Mouse (Mus musculus): Measurements from ENCODE around the gene Asb4. TPM values are rescaled to one million over a fixed set of nuclear protein-coding genes. Genes with fewer than 3 reads are reported as not detected.
A peak's percentile ranks its signal among the peaks of the same experiment; 100 is the strongest.

The Asb4 gene
- total RNA-seq, 4 experiments from 2014 or later = 0.48 to 1.3 (median 0.56) TPM

DNA sequence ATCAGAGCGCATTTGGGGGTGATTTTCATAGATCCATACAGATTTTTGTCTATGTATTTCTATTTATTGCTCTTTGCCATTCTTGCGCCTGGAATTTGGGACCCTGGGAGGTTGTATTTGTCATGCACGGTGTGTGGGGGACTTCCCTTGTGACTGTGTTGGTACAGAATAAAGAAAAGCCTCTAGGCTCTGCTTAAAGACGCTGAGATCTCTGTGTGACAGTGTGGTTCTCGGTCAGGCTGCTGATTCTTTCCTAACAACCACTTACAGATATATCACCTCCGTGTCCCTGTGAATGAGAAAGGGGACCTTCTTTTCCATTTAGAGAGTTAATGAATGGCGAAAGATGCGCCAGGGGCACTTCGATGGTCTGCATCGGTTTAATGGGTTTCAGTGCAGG lies 7.8 kb downstream of the Asb4 start:
- no peak for DNase-seq (ENCODE audit: low spot score in 2 of 2)

DNA sequence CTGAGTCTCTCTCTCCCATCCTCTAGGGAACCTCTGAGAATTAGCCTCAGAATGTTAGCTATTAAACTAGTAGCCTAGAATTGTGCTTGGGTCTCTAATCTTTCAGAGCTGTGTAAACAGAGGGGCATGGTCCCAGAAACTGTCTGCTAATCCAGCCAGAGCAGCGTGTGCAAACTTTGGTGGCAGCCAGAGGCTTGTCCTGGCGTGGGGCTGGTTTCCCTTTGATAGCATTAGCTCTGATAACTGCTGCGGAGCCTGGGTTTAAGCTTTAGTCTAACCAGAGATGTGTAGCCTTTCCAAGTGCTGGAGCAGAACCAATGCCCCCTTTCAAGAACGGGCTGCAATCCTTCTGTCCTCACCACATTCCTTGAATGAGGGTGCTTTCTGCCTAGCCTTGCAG lies 11.8 kb downstream of the Asb4 start:
- DNase-seq (ENCODE audit: low spot score in 2 of 2) = no peak

DNA sequence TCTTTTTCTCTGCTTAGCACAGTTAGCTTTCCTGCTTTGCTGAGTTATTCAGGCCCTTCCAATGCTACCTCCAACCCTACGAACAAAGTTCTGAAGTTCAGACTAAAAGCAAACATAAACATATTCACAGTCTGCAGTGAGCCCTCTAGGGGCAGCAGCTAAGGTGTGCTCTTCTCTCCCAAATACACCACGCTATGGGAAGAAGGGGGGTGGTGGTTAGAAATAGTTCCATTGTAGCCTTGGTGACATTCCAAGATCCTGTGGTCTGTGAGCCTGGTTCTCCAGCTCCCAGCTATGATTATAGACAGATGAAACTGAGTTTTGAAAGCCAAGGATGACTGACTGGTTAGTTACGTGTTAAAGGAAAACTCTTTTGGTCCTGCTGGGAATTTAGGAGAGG lies 13.6 kb downstream of the Asb4 start:
- no peak for DNase-seq (ENCODE audit: low spot score in 2 of 2)

DNA sequence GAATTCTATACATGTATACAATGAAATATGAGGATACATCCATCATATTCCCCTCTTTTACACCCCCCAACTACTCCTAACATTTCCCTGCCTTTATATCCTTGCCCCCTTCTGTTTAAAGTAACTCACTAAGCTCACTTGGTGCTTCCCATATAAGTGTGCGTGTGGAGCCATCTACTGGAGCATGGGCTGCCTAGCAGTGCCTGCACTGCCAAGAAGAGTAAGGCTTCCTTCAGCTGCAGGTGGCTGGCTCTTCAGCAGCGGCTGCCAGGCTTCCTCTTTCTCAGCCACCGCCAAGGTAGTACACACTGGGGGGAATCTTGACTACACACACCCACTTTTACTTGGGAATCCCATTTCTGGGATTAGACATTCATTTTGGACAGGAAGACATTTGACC lies 18.2 kb downstream of the Asb4 start:
- peak in 1 of 2 experiments; percentile 43 for DNase-seq (ENCODE audit: low spot score in 2 of 2)

DNA sequence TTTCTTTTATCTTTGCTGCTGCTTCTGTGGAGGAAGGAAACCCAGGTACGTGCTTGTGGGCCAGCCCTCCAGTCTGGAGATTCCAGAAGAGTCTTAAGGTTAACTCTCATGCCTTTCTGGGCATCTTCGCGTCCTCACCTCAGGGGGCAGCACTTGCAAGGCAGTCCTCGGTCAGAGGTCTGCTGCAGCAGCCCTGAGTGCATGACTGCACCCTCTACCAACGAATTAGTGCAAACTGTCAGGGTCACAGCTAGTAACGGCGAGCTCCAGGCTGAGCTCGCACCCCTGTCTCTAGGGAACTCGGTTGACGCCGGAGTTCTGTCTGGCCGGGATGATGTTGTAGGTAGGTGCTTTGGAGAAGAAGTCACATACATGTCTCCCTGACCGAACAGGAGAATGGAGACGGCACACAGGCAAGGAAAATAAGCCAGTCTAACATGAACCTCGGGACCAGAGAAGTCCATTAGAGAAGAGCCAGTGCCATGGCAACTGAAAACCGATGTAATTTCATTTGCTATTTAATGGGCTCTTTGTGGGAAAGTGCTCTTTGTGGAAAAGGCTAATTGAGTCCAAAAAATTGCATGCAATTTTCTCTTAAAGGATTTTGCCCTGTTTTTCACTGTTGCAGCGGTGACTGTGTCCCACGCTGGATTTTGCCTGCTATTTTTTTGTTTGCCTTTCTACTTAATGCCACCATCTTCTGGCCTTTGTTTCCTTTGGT lies 20.1 kb downstream of the Asb4 start:
- DNase-seq (ENCODE audit: low spot score in 2 of 2) = no peak

DNA sequence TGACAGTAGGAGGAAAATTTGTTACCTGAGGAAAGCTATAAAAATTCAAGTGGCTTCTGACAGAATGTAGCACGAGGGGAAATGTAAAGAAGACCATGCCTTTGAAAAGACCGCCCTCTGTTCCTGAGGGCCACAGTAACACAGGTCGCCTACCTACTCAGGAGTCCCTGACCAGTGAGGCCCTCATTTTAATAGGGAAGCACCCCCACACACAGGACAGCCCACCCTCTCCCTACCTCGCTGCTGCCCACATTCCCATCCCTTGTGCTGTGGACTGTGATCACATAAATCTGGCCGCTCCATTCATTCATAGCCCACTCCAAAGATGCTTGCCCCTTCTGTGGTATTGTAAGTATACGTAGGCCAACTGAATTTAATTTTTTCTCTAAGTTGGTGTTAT lies 20.8 kb downstream of the Asb4 start:
- no peak for DNase-seq (ENCODE audit: low spot score in 2 of 2)

DNA sequence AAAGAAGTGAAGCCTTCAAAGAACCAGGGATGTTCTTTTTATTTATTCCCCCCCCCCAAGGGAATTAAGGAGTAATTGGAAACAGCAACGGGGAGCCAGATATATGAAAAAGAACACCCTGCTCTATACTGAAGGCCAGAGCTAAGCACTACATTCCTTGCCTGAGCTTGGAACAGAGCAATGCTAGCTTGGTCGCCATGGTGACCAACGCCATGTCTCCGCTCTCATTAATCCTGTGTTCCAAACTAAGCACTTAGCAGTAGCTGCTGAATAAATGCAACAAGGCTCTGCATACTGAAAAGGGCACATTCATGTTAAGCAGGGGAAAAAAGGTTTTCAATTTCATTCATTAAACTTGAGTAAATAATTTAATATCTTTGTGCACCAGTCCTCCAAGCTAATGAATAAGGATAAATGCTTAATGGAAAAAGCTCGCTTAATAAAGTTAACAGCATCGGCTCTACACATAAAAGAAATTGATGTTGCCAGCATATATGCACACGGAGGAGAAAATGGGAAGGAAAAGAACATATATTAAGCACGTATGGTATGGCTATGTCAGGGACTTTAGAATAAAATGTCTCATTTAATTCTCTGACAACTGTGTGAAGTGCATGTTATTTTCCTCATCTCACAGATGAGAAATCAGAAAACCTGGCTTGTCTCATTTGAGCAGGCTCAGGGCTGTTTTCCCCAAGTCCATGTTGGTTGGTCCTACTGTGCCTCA lies 25.4 kb downstream of the Asb4 start:
- DNase-seq (ENCODE audit: low spot score in 2 of 2) = peak in 1 of 2 experiments; percentile 41

DNA sequence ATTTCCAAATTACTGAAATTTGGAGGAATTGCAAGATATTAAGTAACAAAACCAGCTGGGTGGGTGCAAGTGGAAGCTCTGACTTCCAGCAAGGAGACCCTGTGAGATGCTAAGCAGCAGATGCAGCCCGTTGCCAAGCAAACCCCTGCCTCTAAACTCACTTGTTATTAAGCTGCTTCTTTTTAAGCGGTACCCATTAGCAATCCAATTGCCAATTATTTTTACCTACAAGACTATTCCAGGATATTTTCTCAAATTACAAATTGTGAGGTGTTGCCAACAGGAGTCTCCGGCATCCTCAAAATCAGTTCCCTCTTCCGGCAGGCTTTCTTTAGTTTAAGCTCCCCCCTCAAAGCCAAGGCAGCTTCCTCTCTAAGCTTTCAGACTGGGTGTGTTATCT lies 26.5 kb downstream of the Asb4 start:
- no peak for DNase-seq (ENCODE audit: low spot score in 2 of 2)

DNA sequence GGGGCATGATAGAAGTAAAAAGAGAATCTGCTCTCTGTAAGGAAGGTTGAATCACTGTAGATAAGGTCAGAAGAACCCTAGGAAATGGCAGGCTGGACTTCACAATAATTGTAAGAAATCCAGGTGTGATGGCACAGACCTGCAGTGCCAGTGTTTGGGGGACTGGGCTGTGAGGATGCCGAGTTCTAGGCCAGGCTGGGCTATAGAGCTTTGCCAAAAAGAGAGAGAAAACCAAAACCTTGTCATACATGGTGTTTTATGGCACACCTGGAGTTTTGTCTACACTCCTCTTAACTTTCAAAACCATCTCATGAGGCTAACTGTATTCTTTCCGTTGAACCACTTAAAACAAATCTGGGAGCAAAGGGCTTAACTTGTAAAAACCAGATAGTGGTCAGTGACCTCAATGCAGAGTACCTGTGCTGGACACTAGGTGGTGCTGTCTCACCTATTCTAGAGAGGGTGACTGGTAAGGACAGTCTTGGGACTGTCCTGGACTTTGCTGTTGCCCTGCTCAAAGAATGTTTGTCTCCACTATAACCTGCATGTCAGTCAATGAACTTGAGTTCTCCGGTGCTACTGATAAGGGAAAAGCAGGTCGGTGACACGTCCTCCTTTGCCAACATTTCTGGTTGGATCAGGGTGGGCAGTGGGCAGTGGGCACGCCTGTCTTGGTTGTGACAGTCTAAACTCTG lies 27.7 kb downstream of the Asb4 start:
- DNase-seq (ENCODE audit: low spot score in 2 of 2) = no peak

DNA sequence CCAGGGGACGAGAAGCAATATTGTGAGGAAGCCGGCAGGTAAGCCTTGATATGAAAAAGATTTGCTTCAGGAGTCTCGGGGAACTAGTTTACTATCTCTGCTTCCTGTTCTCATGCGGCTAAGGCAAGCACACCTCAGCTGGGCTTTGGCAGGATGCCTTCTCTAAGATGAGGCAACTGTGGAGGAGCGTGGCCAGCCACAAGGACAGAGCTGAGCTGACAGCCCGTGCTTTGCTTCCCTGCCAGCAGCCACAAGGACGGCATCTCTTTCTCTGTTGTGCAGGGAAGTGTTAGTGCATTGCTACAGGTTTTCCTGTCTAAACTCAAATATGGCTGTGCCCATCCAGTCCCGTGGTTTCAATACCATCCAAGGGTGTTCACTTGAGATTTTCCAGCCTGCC lies 30.1 kb downstream of the Asb4 start:
- no peak for DNase-seq (ENCODE audit: low spot score in 2 of 2)

DNA sequence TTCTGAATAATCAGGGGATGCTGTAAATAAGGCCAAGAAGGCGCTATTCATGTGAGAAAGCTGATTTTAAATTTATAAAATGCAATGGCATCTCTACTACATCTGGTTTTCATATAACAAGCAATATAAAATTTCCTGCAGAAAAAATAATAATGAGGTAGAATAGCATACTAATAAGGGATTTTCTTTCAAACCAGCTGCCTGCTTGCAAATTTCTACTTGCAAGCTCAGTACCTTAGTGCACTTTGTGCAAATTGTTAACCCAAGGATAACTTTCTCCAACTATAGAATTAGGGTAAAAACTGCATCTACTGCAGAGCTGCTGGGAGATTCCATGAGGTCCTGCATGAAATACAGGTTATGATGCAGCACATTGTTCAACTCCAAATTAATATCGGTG lies 38.3 kb downstream of the Asb4 start:
- no peak for DNase-seq (ENCODE audit: low spot score in 2 of 2)

DNA sequence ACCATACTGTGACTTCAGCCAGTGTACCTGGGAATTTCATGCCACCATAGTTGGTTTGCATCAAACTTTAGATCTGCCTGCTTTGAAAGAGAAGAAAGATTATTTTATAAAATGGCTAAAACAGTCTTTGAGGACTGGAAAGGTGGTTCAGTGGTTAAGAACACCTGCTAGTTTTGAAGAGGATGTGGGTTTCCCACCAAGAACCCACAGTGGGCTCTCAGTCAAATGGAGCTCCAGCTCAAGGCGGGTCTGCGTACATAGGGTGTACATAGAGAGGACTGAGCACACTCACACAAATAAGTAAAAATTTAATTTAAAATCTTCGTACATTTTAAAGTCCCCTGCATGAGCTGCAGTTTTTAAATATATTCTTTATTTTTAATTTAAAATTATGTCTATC lies 39.2 kb downstream of the Asb4 start:
- no peak for DNase-seq (ENCODE audit: low spot score in 2 of 2)

DNA sequence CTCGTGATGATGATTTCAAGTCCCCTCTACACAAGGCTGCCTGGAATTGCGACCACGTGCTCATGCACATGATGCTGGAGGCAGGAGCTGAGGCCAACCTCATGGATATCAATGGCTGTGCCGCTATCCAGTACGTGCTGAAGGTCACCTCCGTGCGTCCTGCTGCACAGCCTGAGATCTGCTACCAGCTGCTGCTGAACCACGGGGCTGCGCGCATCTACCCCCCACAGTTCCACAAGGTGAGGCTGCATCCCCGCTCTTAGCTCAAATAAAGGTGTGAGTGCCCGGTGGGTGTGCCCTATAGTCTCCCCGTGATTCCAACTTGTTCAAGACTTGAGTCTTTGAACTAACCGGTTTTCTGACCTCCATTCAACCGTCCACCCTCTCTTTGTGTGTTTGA lies 40.4 kb downstream of the Asb4 start:
- no peak for DNase-seq (ENCODE audit: low spot score in 2 of 2)

DNA sequence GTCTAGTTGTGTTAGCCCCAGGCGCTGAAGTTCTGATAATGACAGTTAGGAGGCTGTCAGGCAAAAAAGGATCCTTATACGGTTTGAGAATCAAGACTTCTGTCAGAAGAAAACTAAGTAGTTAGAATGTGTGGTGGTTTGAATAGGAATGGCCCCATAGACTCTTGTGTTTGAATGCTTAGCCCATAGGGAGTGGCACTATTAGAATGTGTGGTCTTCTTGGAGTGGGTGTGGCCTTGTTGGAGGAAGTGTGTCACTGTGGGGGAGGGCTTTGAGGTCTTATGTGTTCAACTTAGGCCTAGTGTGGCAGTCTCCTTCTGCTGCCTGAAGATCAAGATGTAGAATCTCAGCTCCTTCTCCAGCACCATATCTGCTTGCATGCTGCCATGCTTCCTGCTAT lies 43.8 kb downstream of the Asb4 start:
- DNase-seq (ENCODE audit: low spot score in 2 of 2) = no peak

DNA sequence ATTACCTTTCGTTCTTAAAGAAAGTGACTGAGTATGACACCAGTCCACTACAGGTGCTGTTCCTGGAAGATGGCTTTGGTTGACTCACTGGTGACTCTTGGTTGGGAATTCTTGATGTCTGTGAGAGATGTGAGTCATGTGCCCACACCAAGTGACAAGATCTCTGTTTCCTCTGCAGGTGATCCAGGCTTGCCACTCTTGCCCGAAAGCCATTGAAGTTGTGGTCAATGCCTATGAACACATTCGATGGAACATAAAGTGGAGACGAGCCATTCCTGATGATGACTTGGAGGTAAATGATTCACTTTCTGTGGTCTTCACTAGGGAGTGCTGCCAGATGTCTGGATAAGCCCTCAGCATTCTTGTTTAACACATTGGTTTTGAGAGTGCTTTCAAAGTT lies 46.4 kb downstream of the Asb4 start:
- DNase-seq (ENCODE audit: low spot score in 2 of 2) = no peak

DNA sequence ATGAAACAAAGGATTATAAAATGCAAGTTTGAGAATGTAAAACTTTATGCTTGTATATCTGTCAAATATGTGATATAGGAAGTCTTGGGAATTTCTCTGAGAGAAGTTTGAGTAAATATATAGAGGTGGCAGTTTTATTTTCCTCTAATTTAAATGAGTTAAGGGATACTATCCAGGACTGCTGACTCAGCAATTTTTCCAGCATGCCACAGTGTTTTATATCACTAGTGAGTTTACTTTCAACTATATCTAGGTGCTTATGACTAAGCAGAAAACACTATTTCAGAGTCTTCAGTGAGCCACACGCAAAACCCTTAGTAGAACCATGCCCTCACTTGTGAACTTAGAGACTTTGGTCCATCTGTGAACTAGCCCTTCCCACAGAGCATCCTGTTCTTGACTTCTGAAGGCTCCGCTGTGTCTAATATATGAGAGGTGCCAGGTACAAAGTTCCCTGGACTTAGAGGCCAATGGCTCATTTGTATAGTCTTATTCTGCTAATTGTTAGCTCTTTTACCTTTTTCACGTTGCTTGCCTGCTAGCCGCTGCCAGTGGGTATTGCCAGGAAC lies 46.9 kb downstream of the Asb4 start:
- no peak for DNase-seq (ENCODE audit: low spot score in 2 of 2)

DNA sequence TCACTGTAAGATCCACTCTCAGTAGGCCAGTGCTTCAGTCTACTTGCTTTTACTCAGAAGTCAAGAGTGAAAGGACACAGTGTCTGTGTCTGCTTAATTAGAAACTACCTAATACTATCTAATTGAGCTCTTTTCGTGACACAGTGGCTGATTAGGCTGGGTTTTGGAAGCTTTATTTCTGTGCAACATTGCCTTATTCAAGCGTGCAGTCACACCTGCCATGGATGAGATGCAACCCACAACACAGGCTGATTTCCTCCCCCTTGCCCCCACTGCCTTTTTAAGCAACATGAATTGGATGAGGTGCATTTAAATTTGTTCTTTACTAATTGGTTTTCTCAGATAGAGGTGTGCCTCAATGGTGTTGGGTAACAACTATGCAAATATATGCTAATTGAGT lies 50.7 kb downstream of the Asb4 start:
- no peak for DNase-seq (ENCODE audit: low spot score in 2 of 2)

DNA sequence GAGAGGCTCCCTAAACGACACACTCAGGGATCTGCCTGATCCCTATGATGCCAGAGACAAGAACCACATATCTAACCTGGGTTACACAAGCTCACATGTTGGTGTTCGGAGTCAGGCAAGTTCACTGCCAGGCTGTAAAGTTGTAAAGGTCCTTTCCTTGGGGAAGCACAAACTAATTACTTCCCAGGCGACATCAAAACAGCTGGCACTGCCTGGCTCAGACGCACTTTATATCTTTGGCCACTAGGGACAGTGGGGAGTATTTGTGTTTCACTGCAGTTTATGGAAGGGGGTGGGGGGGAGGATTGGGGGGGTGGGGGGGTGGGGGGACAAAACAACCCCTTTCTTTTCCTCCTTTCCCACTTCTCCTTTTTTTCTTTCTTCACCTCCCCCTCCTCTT lies 54.6 kb downstream of the Asb4 start:
- no peak for DNase-seq (ENCODE audit: low spot score in 2 of 2)

DNA sequence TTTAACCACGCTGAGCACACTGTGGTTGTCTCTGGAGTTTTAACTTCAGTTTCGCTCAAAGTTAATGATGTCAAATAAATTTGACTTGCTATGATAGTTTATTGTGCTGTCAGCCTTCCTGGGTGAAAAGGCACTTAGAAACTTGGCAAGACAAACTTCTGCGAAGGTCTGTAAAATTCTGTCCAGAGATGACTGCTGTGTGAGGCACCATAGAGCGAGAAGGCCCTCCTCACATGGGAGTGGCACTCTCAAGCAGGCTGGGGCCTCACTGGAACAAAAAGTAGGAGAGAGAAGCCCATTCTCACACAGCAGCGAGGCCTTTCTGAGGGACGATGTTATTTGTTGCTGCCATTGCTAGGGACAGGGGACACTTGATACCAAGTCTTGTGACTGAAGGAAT lies 58.0 kb downstream of the Asb4 start:
- no peak for DNase-seq (ENCODE audit: low spot score in 2 of 2)

DNA sequence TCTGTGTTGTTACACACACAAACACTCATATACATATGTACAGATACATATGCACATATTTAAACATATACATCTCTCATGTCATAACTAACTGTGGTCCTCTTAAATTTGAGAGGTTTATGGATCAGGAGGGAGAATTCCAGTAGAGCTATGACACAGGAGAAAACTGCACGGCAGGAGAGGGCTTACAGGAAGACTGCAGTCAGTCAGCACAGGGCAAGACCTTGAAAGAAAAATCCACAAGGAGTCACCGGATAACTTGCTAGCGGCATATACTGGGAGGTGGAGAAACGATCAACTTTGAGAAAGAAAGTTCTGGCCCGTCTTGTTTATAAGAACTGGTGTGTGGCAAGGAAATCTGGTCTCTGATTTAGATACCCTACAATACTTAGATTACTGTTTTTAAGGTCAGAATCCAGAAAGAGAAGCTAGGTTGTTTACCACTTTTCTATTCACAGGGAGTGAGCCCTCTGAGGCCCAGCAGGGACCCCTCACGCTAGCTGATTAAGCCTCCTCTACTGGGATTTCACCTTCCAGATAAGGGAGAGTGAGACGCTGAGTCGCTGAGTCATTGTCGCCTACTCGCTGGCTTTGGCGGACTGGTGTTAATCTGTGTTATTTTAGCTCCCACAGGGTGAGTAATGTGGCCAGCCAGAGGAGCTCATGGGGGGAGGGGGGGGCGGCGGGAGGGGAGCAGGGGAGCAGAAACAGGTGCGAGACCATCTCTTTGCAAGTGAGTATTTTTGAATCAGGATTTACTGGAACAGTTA lies 59.3 kb downstream of the Asb4 start:
- peak; percentile 14 to 58 for DNase-seq (ENCODE audit: low spot score in 2 of 2)

DNA sequence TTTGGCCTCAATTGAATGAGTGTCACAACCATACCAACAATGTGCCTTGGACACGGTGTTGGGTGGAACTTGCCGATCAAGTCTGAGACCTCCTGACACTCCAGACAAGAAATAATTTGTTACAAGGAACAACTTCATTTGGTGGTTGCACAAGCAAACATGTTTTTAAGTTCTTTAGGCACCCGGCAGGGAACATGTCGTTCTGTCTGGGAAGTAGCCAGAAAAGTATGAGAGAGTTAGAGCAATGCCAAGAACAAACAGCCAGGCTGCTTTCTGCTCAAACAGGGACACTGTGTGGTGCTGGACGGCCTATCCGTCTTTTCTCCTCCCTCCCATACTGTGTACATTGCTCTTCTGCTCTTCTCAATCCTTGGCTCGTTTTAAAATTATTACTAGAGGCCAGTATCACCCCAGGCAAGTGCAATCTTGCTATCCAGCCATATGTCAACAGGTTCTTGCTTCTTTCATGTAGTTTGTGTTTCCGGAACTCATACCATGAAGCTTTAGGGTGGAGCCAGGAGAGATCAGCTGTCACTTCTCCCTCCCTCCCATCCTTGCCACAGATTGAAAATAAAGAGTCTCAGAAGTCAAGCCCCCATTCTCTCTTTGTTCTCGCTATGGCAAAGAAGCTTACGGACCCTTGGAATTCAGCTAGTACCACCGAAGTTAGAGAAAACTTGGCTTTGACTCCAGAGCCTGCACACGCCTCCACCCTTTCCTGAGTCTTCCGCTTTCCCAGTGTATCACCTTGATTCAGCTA lies 60.1 kb downstream of the Asb4 start:
- DNase-seq (ENCODE audit: low spot score in 2 of 2) = peak; percentile 12 to 14

Measured in left cerebral cortex, adult 8-10 months (tissue).